1 mouse cellular context compared by ENCODE assay signal in the genomic region with DNA sequence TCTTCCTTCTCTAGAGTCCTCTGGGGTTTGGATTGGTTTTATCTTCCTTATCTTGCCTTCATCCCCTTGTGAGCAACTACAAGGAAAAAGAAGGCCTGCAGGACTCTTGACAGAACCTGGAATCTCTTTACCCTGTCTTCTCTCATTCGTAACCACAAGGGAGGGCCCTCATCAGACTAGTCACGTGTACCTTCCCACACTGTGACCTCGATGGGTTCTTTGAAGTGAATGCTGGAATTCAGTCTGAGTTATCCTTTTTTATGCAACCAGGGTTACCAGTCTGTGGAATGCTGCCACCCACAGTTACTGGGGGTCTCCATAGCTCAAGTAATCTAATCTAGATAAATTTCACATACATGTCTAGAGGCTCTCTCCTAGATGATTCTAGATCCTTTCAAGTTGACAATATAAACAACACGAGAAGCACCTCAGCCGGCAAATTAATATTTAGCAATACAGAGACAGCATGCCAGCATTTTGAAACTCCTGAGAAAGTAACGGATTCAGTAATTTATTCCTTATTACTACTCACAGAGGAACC.
A peak's percentile ranks its signal among the peaks of the same experiment; 100 is the strongest.
TF ChIP-seq lines count a peak whose summit lies in the region.

No protein-coding gene starts in this region.

TF ChIP-seq in CH12.LX, 34 proteins besides CTCF, POLR2A, EP300 and RAD21:
- TF ChIP-seq MAX (IDR thresholded peaks at IDR 0.05; ENCODE audit: low read length) (peak; percentile 81), GABPA (IDR thresholded peaks at IDR 0.05; ENCODE audit: insufficient replicate concordance, low read depth, low read length) (no peak), JUN (IDR thresholded peaks at IDR 0.05; ENCODE audit: insufficient read depth, low read depth, low read length) (no peak), USF1 (IDR thresholded peaks at IDR 0.05; ENCODE audit: low read depth, low read length) (peak; percentile 32; the same call in 1 of the 2 replicates), E2F4 (IDR thresholded peaks at IDR 0.05; ENCODE audit: insufficient replicate concordance, low read depth, low read length) (no peak), USF2 (conservative IDR thresholded peaks at IDR 0.05; ENCODE audit: low read depth, low read length) (peak; percentile 39), BHLHE40 (IDR thresholded peaks at IDR 0.05; ENCODE audit: low read depth, low read length) (peak; percentile 84)
